Mouse (Mus musculus) liver, embryonic 14.5 days (tissue): ENCODE measurements around the gene Hmces. TPM values are rescaled to one million over a fixed set of nuclear protein-coding genes. Genes with fewer than 3 reads are reported as not detected.

Experiments
- ATAC-seq: fragments of 200-750 bp; cut with Nextera tagmentation; 2 replicates; pipeline ENCODE4 v1.8.0; 2017; ENCODE audit warnings: moderate number of reproducible peaks, mild to moderate bottlenecking, moderate library complexity; ENCODE audit not compliant: insufficient read depth
- DNase-seq, 3 experiments: peaks; one replicate each; pipeline ENCODE4 v3.0.0-alpha.2; 2012 to 2013; ENCODE audit warnings: low read depth in 3 of 3, low spot score in 3 of 3
- H3K27ac ChIP-seq: fragments of 300-500 bp; sonication (generic); 2 replicates; pipeline ENCODE4 v1.5.1; 2014; ENCODE audit warnings: moderate library complexity, mild to moderate bottlenecking, control low read depth, inconsistent platforms
- H3K27me3 ChIP-seq: fragments of 300-500 bp; sonication (generic); 2 replicates; pipeline ENCODE4 v1.6.1; 2014; ENCODE audit warnings: mild to moderate bottlenecking, low read length, moderate library complexity; ENCODE audit not compliant: control insufficient read depth, insufficient read depth
- H3K36me3 ChIP-seq: fragments of 300-500 bp; sonication (generic); replicated peaks from 2 replicates; pipeline ENCODE4 v1.6.1; 2014; ENCODE audit warnings: low read depth; ENCODE audit not compliant: control insufficient read depth, insufficient read depth
- H3K4me1 ChIP-seq, 2 experiments: fragments of 200-500 bp in 1 of 2; fragments of 300-500 bp in 1 of 2; sonication (generic) in 1 of 2; replicated peaks; 2 replicates each; pipeline ENCODE4 v1.6.1; 2012 to 2014; ENCODE audit warnings: antibody characterized with exemption in 1 of 2, inconsistent platforms in 1 of 2, low read length in 1 of 2; ENCODE audit not compliant: control insufficient read depth in 2 of 2, insufficient read depth in 2 of 2
- H3K4me2 ChIP-seq: fragments of 300-500 bp; sonication (generic); 2 replicates; pipeline ENCODE4 v1.6.1; 2014; ENCODE audit warnings: low read depth, mild to moderate bottlenecking, control low read depth, moderate library complexity
- H3K4me3 ChIP-seq, 2 experiments: fragments of 200-500 bp in 1 of 2; fragments of 300-500 bp in 1 of 2; sonication (generic) in 1 of 2; 2 replicates each; pipeline ENCODE4 v1.5.1; 2012 to 2014; ENCODE audit warnings: low read depth in 2 of 2, low read length in 2 of 2, mild to moderate bottlenecking in 2 of 2, control low read depth in 1 of 2, inconsistent platforms in 1 of 2, moderate library complexity in 1 of 2; ENCODE audit not compliant: insufficient read depth in 1 of 2
- H3K9ac ChIP-seq: fragments of 300-500 bp; sonication (generic); replicated peaks from 2 replicates; pipeline ENCODE4 v1.6.1; 2014; ENCODE audit warnings: mild to moderate bottlenecking, control low read depth, moderate library complexity
- H3K9me3 ChIP-seq: fragments of 300-500 bp; sonication (generic); 2 replicates; pipeline ENCODE4 v1.6.1; 2016; ENCODE audit warnings: low read length, mixed read lengths; ENCODE audit not compliant: control insufficient read depth
- CTCF ChIP-seq: IDR thresholded peaks from 2 replicates; pipeline ENCODE4 v1.5.1; 2016; ENCODE audit warnings: antibody characterized with exemption, low read depth, control low read depth
- EP300 ChIP-seq: IDR thresholded peaks from 2 replicates; pipeline ENCODE4 v1.6.1; 2016; ENCODE audit warnings: antibody characterized with exemption, low read depth
- WGBS: fragments of 180-500 bp; shearing (Covaris S2); extraction: QIAGEN DNeasy Blood & Tissue Kit; methylation state at CpG from one replicate; pipeline ENCODE4 v1.1.7; 2014; ENCODE audit not compliant: insufficient replicate concordance; 5-methylcytosine and 5-hydroxymethylcytosine counted together
- polyA plus RNA-seq, 2 experiments: library from polyadenylated mRNA; depleted of rRNA in 1 of 2; stranded (reverse) in 1 of 2; unstranded in 1 of 2; fragments of >200 nt; fragmentation: Nextera tagmentation in 1 of 2; extraction: Ambion mirVana in 1 of 2; gene quantifications; 2 replicates each; pipeline versions ENCODE4 v1.2.1 to v1.2.3; 2012 to 2014

Gene Hmces
- polyA plus RNA-seq, 2 experiments = 11.0 to 13.5 TPM

GRCm38 (mm10) chr6:87871240-87871639 is 42.5 kb upstream of the Hmces start:
- TF ChIP-seq EP300 = no peak
- no peak for TF ChIP-seq CTCF
- Histone ChIP-seq H3K4me3 (no peak overlapping the region), H3K27me3 (no peaks in the 10 kb centered on the region), H3K4me2 (no peak overlapping the region), H3K36me3 (no peaks in the 10 kb centered on the region), H3K9me3 (no peaks in the 10 kb centered on the region), H3K9ac (no peak overlapping the region), H3K4me1 (peaks cover 14 to 49% of the 10 kb centered on the region in 2 experiments), H3K27ac (no peak overlapping the region)
- no peak for ATAC-seq
- 73% methylated on average over 7 of the region's 7 CpGs for WGBS
- no peak for DNase-seq

DNA sequence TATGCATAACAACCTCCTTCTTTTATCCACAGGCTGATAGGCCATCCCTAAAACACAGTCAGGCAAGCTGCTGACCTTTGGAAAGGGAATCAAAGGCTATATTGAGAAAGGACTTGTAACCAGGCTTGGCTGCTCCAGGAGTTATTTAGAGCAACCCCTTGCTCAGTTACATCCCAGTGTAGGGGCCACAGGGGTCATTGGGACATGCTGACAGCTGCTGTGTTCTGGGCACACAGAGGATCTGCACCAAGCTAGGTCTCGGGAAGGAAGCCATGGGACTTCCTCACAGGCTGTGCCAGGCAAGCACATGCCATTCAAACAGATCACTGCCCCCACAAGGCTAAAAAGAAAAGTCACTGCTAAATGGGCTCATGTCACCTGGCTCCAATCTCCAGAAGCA is 40.6 kb upstream of the Hmces start:
- H3K4me1 ChIP-seq = peaks cover 10 to 40% of the 10 kb centered on the region in 2 experiments
- no peak overlapping the region for H3K27ac ChIP-seq
- no peak overlapping the region for H3K4me3 ChIP-seq
- H3K9ac ChIP-seq = no peak overlapping the region
- H3K9me3 ChIP-seq = no peaks in the 10 kb centered on the region
- WGBS = 55% methylated on average over 1 of the region's 1 CpGs
- H3K27me3 ChIP-seq = no peaks in the 10 kb centered on the region
- no peak overlapping the region for H3K4me2 ChIP-seq
- TF ChIP-seq EP300 (no peak), CTCF (no peak)
- H3K36me3 ChIP-seq = no peaks in the 10 kb centered on the region
- ATAC-seq (no peak), DNase-seq (no peak)

DNA sequence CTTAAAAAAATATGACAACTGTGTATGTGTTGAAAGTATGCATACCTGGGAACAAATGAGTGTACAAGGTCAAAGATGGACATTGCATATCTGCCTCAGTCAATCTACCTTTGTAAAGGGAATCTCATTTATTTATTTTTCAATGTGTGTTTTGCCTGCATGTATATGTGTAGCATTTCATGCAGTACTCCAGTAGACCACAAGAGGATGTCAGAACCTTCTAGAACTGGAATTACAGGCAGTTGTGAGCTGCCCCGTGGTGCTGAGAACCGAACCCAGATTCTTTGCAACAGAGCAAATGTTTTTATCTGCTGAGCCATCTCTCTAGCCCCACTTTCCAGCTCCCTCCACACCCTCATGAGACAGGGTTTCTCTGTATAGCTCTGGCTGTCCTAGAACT is 39.8 kb upstream of the Hmces start:
- no peaks in the 10 kb centered on the region for H3K27me3 ChIP-seq
- 85% methylated on average over 2 of the region's 2 CpGs for WGBS
- H3K9ac ChIP-seq = no peak overlapping the region
- H3K36me3 ChIP-seq = no peaks in the 10 kb centered on the region
- H3K4me1 ChIP-seq = peaks cover 3 to 37% of the 10 kb centered on the region in 2 experiments
- TF ChIP-seq EP300 (no peak), CTCF (peak; percentile 23; the same call in 1 of the 2 replicates)
- ATAC-seq = no peak
- no peak overlapping the region for H3K4me2 ChIP-seq
- DNase-seq = no peak
- H3K27ac ChIP-seq = no peak overlapping the region
- no peak overlapping the region for H3K4me3 ChIP-seq
- H3K9me3 ChIP-seq = no peaks in the 10 kb centered on the region

- Histone ChIP-seq H3K4me1 (peaks cover 0 to 35% of the 10 kb centered on the region in 2 experiments; a peak in 3 of 4 replicates), H3K27me3 (no peaks in the 10 kb centered on the region), H3K4me3 (no peak overlapping the region), H3K9ac (no peak overlapping the region), H3K9me3 (no peaks in the 10 kb centered on the region), H3K27ac (no peak overlapping the region), H3K4me2 (no peak overlapping the region), H3K36me3 (no peaks in the 10 kb centered on the region)
- WGBS = 64% methylated on average over 1 of the region's 1 CpGs
- no peak for ATAC-seq
- TF ChIP-seq CTCF (no peak), EP300 (no peak)
- DNase-seq = no peak
These were observed 38.7 kb upstream of the Hmces start for GRCm38 (mm10) chr6:87875083-87875482.

DNA sequence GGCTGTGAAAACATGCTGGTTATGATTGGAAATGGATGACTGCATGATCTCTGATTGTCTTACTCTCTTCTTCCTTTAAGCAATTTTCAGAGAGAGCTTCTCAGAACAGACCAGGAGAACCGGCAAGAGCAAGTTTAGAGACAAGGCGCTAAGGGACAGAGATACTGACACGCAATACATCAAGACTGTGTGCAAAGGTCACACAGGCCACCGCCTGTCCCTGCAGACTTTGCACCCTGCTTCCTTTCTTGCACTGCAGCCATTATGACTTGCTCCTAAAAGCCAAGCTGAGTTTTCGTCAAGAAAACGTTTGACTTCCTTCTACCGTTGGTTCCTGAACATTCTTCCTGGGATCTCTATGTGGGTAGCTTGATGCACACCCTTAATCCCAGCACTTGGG is 38.2 kb upstream of the Hmces start:
- Histone ChIP-seq H3K27ac (no peak overlapping the region), H3K4me1 (peaks cover 0 to 30% of the 10 kb centered on the region in 2 experiments; a peak in 3 of 4 replicates), H3K4me3 (no peak overlapping the region), H3K4me2 (no peak overlapping the region), H3K36me3 (no peaks in the 10 kb centered on the region), H3K9ac (no peak overlapping the region), H3K27me3 (no peaks in the 10 kb centered on the region), H3K9me3 (no peaks in the 10 kb centered on the region)
- no peak for TF ChIP-seq CTCF
- no peak for TF ChIP-seq EP300
- ATAC-seq (no peak), DNase-seq (no peak)
- WGBS = 62% methylated on average over 7 of the region's 7 CpGs
